13 mouse cellular contexts compared by ENCODE assay signal in genomic region chr11:23570130-23570529, GRCm38 (mm10). TPM values are rescaled to one million over a fixed set of nuclear protein-coding genes. Genes with fewer than 3 reads are reported as not detected.
DNase-seq lines count a peak whose midpoint lies in the region; ATAC-seq lines count a peak whose summit lies in the region.
"Had no signal": no experiment of that assay in that cellular context is flagged by ENCODE, and none has a peak within 500 bp of the region (broad histone marks: within the 10 kb centered on the region; RNA-seq: fewer than 3 reads in every experiment).

No protein-coding gene starts in this region.

- peak; percentile 11 to 37 for DNase-seq in adrenal gland, adult (ENCODE audit: inconsistent age in 2 of 2, low spot score in 1 of 2)
- DNase-seq in adrenal gland, postnatal 25 days = no peak
- peak; percentile 13 for DNase-seq in right cerebral cortex, adult 18-20 months
- no peak for DNase-seq in right cerebral cortex, adult 2 months (ENCODE audit: low spot score in 2 of 2)
- no peak for DNase-seq in cerebellum, adult 11-12 months
- no peak for DNase-seq in liver
- no peak for DNase-seq in left cerebral cortex, adult 11 months (ENCODE audit: low spot score)
- DNase-seq: gastrocnemius, postnatal 36 days; heart, postnatal 36 days; kidney, adult 11 months; kidney, postnatal 14 days had no signal

- peak; percentile 30; the same call in 1 of the 2 replicates for ATAC-seq in granulocyte monocyte progenitor cell, adult 5-6 weeks (replicated peaks; ENCODE audit: poor library complexity, severe bottlenecking)

RNA-seq across cellular contexts. Expression of gene 1700093K21Rik, which starts 49.2 kb away (rescaled TPM):
- total RNA-seq in adrenal gland, postnatal 25 days (2021) = not detected in 2 replicates
- total RNA-seq in granulocyte monocyte progenitor cell, adult 5-6 weeks (2014; fragmentation: Nextera tagmentation) = not detected in 2 replicates
- not detected in 2 replicates for total RNA-seq in granulocyte monocyte progenitor cell, adult 5-6 weeks (2017)
- total RNA-seq: adrenal gland, postnatal 36 days; gastrocnemius, postnatal 36 days; heart, postnatal 36 days had no signal

Comparison
In these comparisons a context has a peak if more than half of its experiments do, and no peak if none do; other contexts are left out.
1. DNase-seq: peak in adrenal gland, adult (2 of 2) and right cerebral cortex, adult 18-20 months (single experiment); none in adrenal gland, postnatal 25 days (single experiment), right cerebral cortex, adult 2 months (0 of 2), cerebellum, adult 11-12 months (single experiment), liver (single experiment) and left cerebral cortex, adult 11 months (single experiment).